Mouse (Mus musculus): ENCODE measurements around the gene Clasp1. TPM values are rescaled to one million over a fixed set of nuclear protein-coding genes. Genes with fewer than 3 reads are reported as not detected.
"Not testable (repeated sequence)": the region's sequence is repeated elsewhere in the genome, so short reads cannot be mapped to it uniquely, and the experiment has no call there.

Gene Clasp1
- polyA plus RNA-seq, 1 experiment from 2014 or later = 70.0 TPM

GRCm38 (mm10) chr1:118589721-118590120 lies 200.9 kb downstream of the Clasp1 start:
- H3K36me3 ChIP-seq (ENCODE audit: control insufficient read depth, insufficient read depth, low read length) = peaks cover 45% of the 10 kb centered on the region
- H3K4me1 ChIP-seq (ENCODE audit: control insufficient read depth, insufficient read depth, low read length) = no peaks in the 10 kb centered on the region
- ATAC-seq (ENCODE audit: low FRiP score, low TSS enrichment) = no peak
- no peak overlapping the region for H3K27ac ChIP-seq (ENCODE audit: low read depth, low read length)
- H3K9ac ChIP-seq (ENCODE audit: low read depth, low read length) = no peak overlapping the region
- H3K4me2 ChIP-seq (replicated peaks; ENCODE audit: low read depth, low read length) = no peak overlapping the region
- H3K27me3 ChIP-seq (ENCODE audit: control insufficient read depth, insufficient read depth, low read length) = no peaks in the 10 kb centered on the region
- whole genome bisulfite sequencing = 85% methylated on average over 5 of the region's 5 CpGs
- H3K9me3 ChIP-seq (ENCODE audit: control insufficient read depth, low read length) = no peaks in the 10 kb centered on the region
- H3K4me3 ChIP-seq (ENCODE audit: low read length) = no peak overlapping the region

- no peak for ATAC-seq (ENCODE audit: low FRiP score, low TSS enrichment)
- no peak overlapping the region for H3K27ac ChIP-seq (ENCODE audit: low read depth, low read length)
- H3K9ac ChIP-seq (ENCODE audit: low read depth, low read length) = no peak overlapping the region
- H3K4me3 ChIP-seq (ENCODE audit: low read length) = no peak overlapping the region
- H3K27me3 ChIP-seq (ENCODE audit: control insufficient read depth, insufficient read depth, low read length) = no peaks in the 10 kb centered on the region
- 95% methylated on average over 4 of the region's 4 CpGs for WGBS
- no peaks in the 10 kb centered on the region for H3K4me1 ChIP-seq (ENCODE audit: control insufficient read depth, insufficient read depth, low read length)
- peaks cover 68% of the 10 kb centered on the region for H3K36me3 ChIP-seq (ENCODE audit: control insufficient read depth, insufficient read depth, low read length)
- no peaks in the 10 kb centered on the region for H3K9me3 ChIP-seq (ENCODE audit: control insufficient read depth, low read length)
- no peak overlapping the region for H3K4me2 ChIP-seq (replicated peaks; ENCODE audit: low read depth, low read length)
These were observed 204.1 kb downstream of the Clasp1 start for GRCm38 (mm10) chr1:118592933-118593332.

- ATAC-seq (ENCODE audit: low FRiP score, low TSS enrichment) = no peak
- WGBS = 76% methylated on average over 2 of the region's 2 CpGs
- no peaks in the 10 kb centered on the region for H3K4me1 ChIP-seq (ENCODE audit: control insufficient read depth, insufficient read depth, low read length)
- H3K27ac ChIP-seq (ENCODE audit: low read depth, low read length) = no peak overlapping the region
- no peaks in the 10 kb centered on the region for H3K27me3 ChIP-seq (ENCODE audit: control insufficient read depth, insufficient read depth, low read length)
- H3K4me2 ChIP-seq (replicated peaks; ENCODE audit: low read depth, low read length) = no peak overlapping the region
- H3K4me3 ChIP-seq (ENCODE audit: low read length) = no peak overlapping the region
- no peak overlapping the region for H3K9ac ChIP-seq (ENCODE audit: low read depth, low read length)
- H3K9me3 ChIP-seq (ENCODE audit: control insufficient read depth, low read length) = no peaks in the 10 kb centered on the region
- H3K36me3 ChIP-seq (ENCODE audit: control insufficient read depth, insufficient read depth, low read length) = peaks cover 76% of the 10 kb centered on the region
These were observed 206.5 kb downstream of the Clasp1 start for GRCm38 (mm10) chr1:118595395-118595794.

DNA sequence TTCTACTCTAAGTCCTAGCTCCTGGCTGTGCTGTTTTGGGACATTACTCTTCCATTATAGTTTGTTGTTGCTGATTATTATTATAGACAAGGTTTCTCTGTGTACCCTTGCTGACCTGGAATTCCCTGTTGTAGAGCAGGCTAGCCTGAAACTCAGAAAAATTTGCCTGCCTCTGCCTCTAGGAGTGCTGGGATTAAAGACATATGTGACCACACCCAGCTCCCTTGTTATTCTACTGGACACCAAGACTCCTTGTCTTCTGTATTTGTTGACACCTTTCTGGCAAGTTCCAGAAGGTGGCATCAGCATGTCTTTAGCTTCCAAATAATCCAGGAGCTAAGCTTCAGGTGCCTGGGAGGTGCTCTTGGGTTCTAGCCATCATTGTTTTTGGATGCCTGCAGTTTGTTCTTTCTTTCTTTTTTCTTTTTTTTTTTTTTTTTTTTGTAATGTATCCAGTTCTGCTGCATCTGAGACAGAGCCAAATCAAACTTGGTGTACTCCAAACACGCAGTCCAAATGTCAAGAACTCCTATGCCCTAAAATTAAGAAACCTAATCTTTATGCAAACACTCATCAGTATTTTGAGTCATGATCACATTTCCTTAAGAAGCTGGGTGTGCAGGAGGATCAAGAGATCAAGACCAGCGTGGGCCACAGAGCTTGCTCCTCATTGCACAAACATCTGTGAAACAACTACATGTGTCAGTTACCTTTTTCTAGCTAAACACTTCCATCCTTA lies 208.8 kb downstream of the Clasp1 start:
- Histone ChIP-seq H3K4me2 (replicated peaks; ENCODE audit: low read depth, low read length) (no peak overlapping the region), H3K36me3 (ENCODE audit: control insufficient read depth, insufficient read depth, low read length) (peaks cover 85% of the 10 kb centered on the region), H3K27me3 (ENCODE audit: control insufficient read depth, insufficient read depth, low read length) (no peaks in the 10 kb centered on the region), H3K4me1 (ENCODE audit: control insufficient read depth, insufficient read depth, low read length) (no peaks in the 10 kb centered on the region), H3K9me3 (ENCODE audit: control insufficient read depth, low read length) (no peaks in the 10 kb centered on the region), H3K4me3 (ENCODE audit: low read length) (no peak overlapping the region), H3K27ac (ENCODE audit: low read depth, low read length) (no peak overlapping the region), H3K9ac (ENCODE audit: low read depth, low read length) (no peak overlapping the region)
- no peak for ATAC-seq (ENCODE audit: low FRiP score, low TSS enrichment)
- WGBS = 73% methylated on average over 2 of the region's 2 CpGs

DNA sequence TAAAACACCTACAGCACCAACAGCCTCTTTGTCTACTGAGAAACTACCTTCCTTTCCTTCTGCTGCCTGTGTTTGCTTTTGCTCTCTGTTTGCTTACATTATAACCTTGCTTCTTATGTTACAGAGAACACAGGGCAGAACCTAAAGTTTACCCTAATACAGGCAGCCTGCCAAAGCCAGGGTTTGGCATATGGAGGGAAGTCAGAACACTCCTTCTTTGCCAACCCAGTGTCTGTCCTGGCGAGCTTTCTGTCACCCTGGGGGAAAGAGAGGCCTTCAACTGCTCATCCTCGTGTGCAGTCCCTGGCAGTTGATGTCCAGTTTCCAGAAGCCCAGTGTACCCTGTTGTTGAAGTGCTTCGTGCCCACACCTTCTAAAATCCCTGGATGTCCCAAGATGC lies 209.5 kb downstream of the Clasp1 start:
- H3K4me3 ChIP-seq (ENCODE audit: low read length) = no peak overlapping the region
- no peaks in the 10 kb centered on the region for H3K27me3 ChIP-seq (ENCODE audit: control insufficient read depth, insufficient read depth, low read length)
- no peaks in the 10 kb centered on the region for H3K9me3 ChIP-seq (ENCODE audit: control insufficient read depth, low read length)
- WGBS = 79% methylated on average over 3 of the region's 3 CpGs
- no peak for ATAC-seq (ENCODE audit: low FRiP score, low TSS enrichment)
- no peak overlapping the region for H3K9ac ChIP-seq (ENCODE audit: low read depth, low read length)
- H3K36me3 ChIP-seq (ENCODE audit: control insufficient read depth, insufficient read depth, low read length) = peaks cover 87% of the 10 kb centered on the region
- H3K4me2 ChIP-seq (replicated peaks; ENCODE audit: low read depth, low read length) = no peak overlapping the region
- no peak overlapping the region for H3K27ac ChIP-seq (ENCODE audit: low read depth, low read length)
- no peaks in the 10 kb centered on the region for H3K4me1 ChIP-seq (ENCODE audit: control insufficient read depth, insufficient read depth, low read length)

DNA sequence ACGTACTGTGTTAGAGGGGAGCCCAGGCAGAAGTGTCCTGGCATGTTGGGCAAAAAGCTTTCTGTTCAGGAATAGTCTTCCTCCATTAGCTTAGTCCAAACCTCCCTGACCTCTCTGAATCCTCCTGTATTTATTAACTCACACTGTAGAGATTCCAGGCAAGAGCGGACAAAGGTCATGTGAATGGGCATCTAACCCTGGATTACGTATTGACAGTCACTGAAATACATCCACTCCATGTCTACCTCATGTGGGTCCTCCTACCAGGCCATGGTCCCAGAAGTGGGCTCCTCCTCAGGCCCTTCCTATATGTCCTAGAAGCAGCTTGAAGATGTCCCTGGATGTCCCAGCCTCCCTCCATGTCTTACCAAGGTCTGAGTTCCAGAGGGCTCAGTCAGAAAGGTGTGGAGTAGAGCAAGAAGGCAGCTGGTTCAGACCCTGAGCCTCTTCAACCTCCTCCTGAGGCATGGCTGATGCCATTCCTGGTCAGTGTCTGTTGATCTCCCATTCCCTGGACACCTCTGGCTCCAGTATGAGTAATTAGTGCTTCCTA lies 224.8 kb downstream of the Clasp1 start:
- Histone ChIP-seq H3K27me3 (ENCODE audit: control insufficient read depth, insufficient read depth, low read length) (no peaks in the 10 kb centered on the region), H3K27ac (ENCODE audit: low read depth, low read length) (no peak overlapping the region), H3K4me1 (ENCODE audit: control insufficient read depth, insufficient read depth, low read length) (no peaks in the 10 kb centered on the region), H3K9ac (ENCODE audit: low read depth, low read length) (no peak overlapping the region), H3K9me3 (ENCODE audit: control insufficient read depth, low read length) (no peaks in the 10 kb centered on the region), H3K36me3 (ENCODE audit: control insufficient read depth, insufficient read depth, low read length) (peaks cover 6% of the 10 kb centered on the region), H3K4me3 (ENCODE audit: low read length) (no peak overlapping the region), H3K4me2 (replicated peaks; ENCODE audit: low read depth, low read length) (no peak overlapping the region)
- peak; percentile 72; the same call in 1 of the 2 replicates for ATAC-seq (ENCODE audit: low FRiP score, low TSS enrichment)
- 84% methylated on average over 3 of the region's 3 CpGs for WGBS

DNA sequence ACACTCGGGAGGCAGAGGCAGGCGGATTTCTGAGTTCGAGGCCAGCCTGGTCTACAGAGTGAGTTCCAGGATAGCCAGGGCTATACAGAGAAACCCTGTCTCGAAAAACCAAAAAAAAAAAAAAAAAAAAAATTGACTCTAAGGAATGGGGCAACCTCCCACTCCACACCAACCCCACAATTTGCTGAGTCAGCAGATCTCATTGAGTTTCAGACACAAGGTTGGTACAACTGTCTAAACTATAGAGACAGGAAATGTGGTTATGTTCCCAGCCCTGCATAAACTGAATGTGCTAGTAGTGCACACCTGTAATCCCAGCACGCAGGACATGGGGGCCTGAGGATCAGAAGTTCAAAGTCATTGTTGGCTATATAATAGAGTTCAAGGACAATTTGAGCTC lies 232.2 kb downstream of the Clasp1 start:
- H3K9ac ChIP-seq (ENCODE audit: low read depth, low read length); H3K4me3 ChIP-seq (ENCODE audit: low read length); H3K4me2 ChIP-seq (replicated peaks; ENCODE audit: low read depth, low read length); ATAC-seq (ENCODE audit: low FRiP score, low TSS enrichment); H3K9me3 ChIP-seq (ENCODE audit: control insufficient read depth, low read length); H3K27ac ChIP-seq (ENCODE audit: low read depth, low read length); H3K36me3 ChIP-seq (ENCODE audit: control insufficient read depth, insufficient read depth, low read length); H3K27me3 ChIP-seq (ENCODE audit: control insufficient read depth, insufficient read depth, low read length); H3K4me1 ChIP-seq (ENCODE audit: control insufficient read depth, insufficient read depth, low read length): not testable (repeated sequence)
- WGBS = 92% methylated on average over 4 of the region's 5 CpGs

- no peaks in the 10 kb centered on the region for H3K36me3 ChIP-seq (ENCODE audit: control insufficient read depth, insufficient read depth, low read length)
- H3K9ac ChIP-seq (ENCODE audit: low read depth, low read length) = no peak overlapping the region
- H3K4me3 ChIP-seq (ENCODE audit: low read length) = no peak overlapping the region
- ATAC-seq (ENCODE audit: low FRiP score, low TSS enrichment) = no peak
- H3K9me3 ChIP-seq (ENCODE audit: control insufficient read depth, low read length) = no peaks in the 10 kb centered on the region
- no peak overlapping the region for H3K27ac ChIP-seq (ENCODE audit: low read depth, low read length)
- 67% methylated on average over 3 of the region's 3 CpGs for WGBS
- peaks cover 6% of the 10 kb centered on the region for H3K27me3 ChIP-seq (ENCODE audit: control insufficient read depth, insufficient read depth, low read length)
- H3K4me2 ChIP-seq (replicated peaks; ENCODE audit: low read depth, low read length) = no peak overlapping the region
- 0 out of 2 replicates have a peak, but pooled peaks cover 4% of the 10 kb centered on the region for H3K4me1 ChIP-seq (ENCODE audit: control insufficient read depth, insufficient read depth, low read length)
These were observed 234.0 kb downstream of the Clasp1 start for GRCm38 (mm10) chr1:118622857-118623256.

DNA sequence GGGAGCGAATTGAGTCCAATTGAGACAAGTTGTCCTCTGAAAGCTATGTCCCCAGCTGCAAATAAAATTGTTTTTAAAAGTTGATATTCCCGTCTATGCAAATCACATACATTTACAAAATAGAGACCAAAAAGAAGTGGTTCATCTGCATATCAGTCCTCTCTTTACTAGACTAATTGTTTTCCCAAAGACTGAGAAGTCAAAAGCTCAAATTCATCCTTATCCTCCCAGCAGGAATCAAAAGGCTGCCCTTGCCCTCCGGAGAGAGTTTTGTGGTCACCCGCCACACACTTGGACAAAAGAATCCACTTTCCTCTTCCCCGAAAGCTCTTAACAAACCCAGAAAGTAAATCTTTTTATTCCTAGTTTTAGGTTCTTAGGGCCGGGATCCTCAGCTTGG lies 236.6 kb downstream of the Clasp1 start:
- Histone ChIP-seq H3K9me3 (ENCODE audit: control insufficient read depth, low read length) (no peaks in the 10 kb centered on the region), H3K9ac (ENCODE audit: low read depth, low read length) (no peak overlapping the region), H3K4me3 (ENCODE audit: low read length) (no peak overlapping the region), H3K4me2 (replicated peaks; ENCODE audit: low read depth, low read length) (no peak overlapping the region), H3K4me1 (ENCODE audit: control insufficient read depth, insufficient read depth, low read length) (0 out of 2 replicates have a peak, but pooled peaks cover 5% of the 10 kb centered on the region), H3K36me3 (ENCODE audit: control insufficient read depth, insufficient read depth, low read length) (no peaks in the 10 kb centered on the region), H3K27ac (ENCODE audit: low read depth, low read length) (no peak overlapping the region), H3K27me3 (ENCODE audit: control insufficient read depth, insufficient read depth, low read length) (peaks cover 11% of the 10 kb centered on the region)
- 44% methylated on average over 6 of the region's 6 CpGs for WGBS
- no peak for ATAC-seq (ENCODE audit: low FRiP score, low TSS enrichment)
